Mouse (Mus musculus): ENCODE data around the gene AY761184. TPM values are rescaled to one million over a fixed set of nuclear protein-coding genes. Genes with fewer than 3 reads are reported as not detected.
"Not testable (repeated sequence)": the region's sequence is repeated elsewhere in the genome, so short reads cannot be mapped to it uniquely, and the experiment has no call there.

AY761184 gene
- polyA plus RNA-seq (2015; fragmentation: Nextera tagmentation; extraction: Ambion mirVana) = not detected in 2 replicates

- not testable (repeated sequence) for H3K36me3 ChIP-seq (ENCODE audit: control insufficient read depth, insufficient read depth, low read length); H3K4me3 ChIP-seq (ENCODE audit: low read length); H3K27ac ChIP-seq (ENCODE audit: low read depth, low read length); H3K4me2 ChIP-seq (ENCODE audit: low read length); H3K9me3 ChIP-seq (ENCODE audit: control insufficient read depth, low read length); ATAC-seq; H3K4me1 ChIP-seq (ENCODE audit: control insufficient read depth, insufficient read depth, low read depth, low read length); H3K27me3 ChIP-seq (replicated peaks; ENCODE audit: control insufficient read depth, insufficient read depth, low read length); H3K9ac ChIP-seq (ENCODE audit: low read depth, low read length)
- WGBS = 70% methylated on average over 1 of the region's 2 CpGs
These were observed at the start of gene AY761184 for GRCm38 (mm10) chr8:21703545-21703944. TSS of gene AY761184 (minus strand) at chr8:21703645.

GRCm38 (mm10) chr8:21665497-21665896 lies 37.9 kb downstream of the AY761184 start, which contains the start of gene Defa34:
TSS of gene Defa34 (plus strand) at chr8:21665797.
- not testable (repeated sequence) for H3K27ac ChIP-seq (ENCODE audit: low read depth, low read length); H3K27me3 ChIP-seq (replicated peaks; ENCODE audit: control insufficient read depth, insufficient read depth, low read length); H3K4me3 ChIP-seq (ENCODE audit: low read length); ATAC-seq; H3K9ac ChIP-seq (ENCODE audit: low read depth, low read length); H3K36me3 ChIP-seq (ENCODE audit: control insufficient read depth, insufficient read depth, low read length); H3K9me3 ChIP-seq (ENCODE audit: control insufficient read depth, low read length); H3K4me2 ChIP-seq (ENCODE audit: low read length); H3K4me1 ChIP-seq (ENCODE audit: control insufficient read depth, insufficient read depth, low read depth, low read length)
- no CpG with 5 or more reads among the region's 1 CpGs for WGBS

DNA sequence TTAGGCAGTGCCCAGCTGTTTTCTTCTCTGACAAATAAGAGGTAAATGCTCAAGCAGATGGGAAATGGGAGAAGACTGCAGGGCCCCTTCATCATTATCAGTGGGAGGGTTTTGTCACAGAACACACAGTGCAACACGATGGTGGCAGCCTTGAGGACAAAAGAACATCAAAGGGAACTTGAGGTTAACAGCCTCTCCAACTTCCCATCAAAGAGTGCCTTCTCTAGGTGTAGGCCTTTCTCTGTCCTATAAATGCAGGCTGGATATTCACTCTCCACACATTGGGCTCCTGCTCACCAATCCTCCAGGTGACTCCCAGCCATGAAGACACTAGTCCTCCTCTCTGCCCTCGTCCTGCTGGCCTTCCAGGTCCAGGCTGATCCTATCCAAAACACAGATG lies 48.0 kb downstream of the AY761184 start, which contains the start of gene Defa17:
Gene Defa17 (plus strand): TSS at position 301 of the 400 bp plus-strand sequence.
- H3K36me3 ChIP-seq (ENCODE audit: control insufficient read depth, insufficient read depth, low read length); H3K27me3 ChIP-seq (replicated peaks; ENCODE audit: control insufficient read depth, insufficient read depth, low read length); H3K27ac ChIP-seq (ENCODE audit: low read depth, low read length); H3K4me3 ChIP-seq (ENCODE audit: low read length); H3K9ac ChIP-seq (ENCODE audit: low read depth, low read length); H3K4me1 ChIP-seq (ENCODE audit: control insufficient read depth, insufficient read depth, low read depth, low read length); H3K4me2 ChIP-seq (ENCODE audit: low read length); ATAC-seq; H3K9me3 ChIP-seq (ENCODE audit: control insufficient read depth, low read length): not testable (repeated sequence)
- WGBS = no CpG with 5 or more reads among the region's 2 CpGs

Other genes starting within 250 kb of the AY761184 start
- not detected in 2 replicates for gene Gm7849, start 247.1 kb downstream of the AY761184 start, polyA plus RNA-seq (2015; fragmentation: Nextera tagmentation; extraction: Ambion mirVana)
- not detected in 2 replicates for gene Defa20, start 194.4 kb downstream of the AY761184 start, polyA plus RNA-seq (2015; fragmentation: Nextera tagmentation; extraction: Ambion mirVana)
- not detected in 2 replicates for gene Defa32, start 174.6 kb downstream of the AY761184 start, polyA plus RNA-seq (2015; fragmentation: Nextera tagmentation; extraction: Ambion mirVana)
- gene Defa37, start 138.3 kb downstream of the AY761184 start, polyA plus RNA-seq (2015; fragmentation: Nextera tagmentation; extraction: Ambion mirVana) = not detected in 2 replicates
- not detected in 2 replicates for gene Defa28, start 120.6 kb downstream of the AY761184 start, polyA plus RNA-seq (2015; fragmentation: Nextera tagmentation; extraction: Ambion mirVana)
- not detected in 2 replicates for gene Gm7861, start 109.1 kb downstream of the AY761184 start, polyA plus RNA-seq (2015; fragmentation: Nextera tagmentation; extraction: Ambion mirVana)
- not detected in 2 replicates for gene Defa26, start 85.5 kb downstream of the AY761184 start, polyA plus RNA-seq (2015; fragmentation: Nextera tagmentation; extraction: Ambion mirVana)
- not detected in 2 replicates for gene Defa17, start 47.9 kb downstream of the AY761184 start, polyA plus RNA-seq (2015; fragmentation: Nextera tagmentation; extraction: Ambion mirVana)
- gene Defa34, start 37.8 kb downstream of the AY761184 start, polyA plus RNA-seq (2015; fragmentation: Nextera tagmentation; extraction: Ambion mirVana) = not detected in 2 replicates
- gene Defa24, start 30.8 kb upstream of the AY761184 start, polyA plus RNA-seq (2015; fragmentation: Nextera tagmentation; extraction: Ambion mirVana) = not detected in 2 replicates
- not detected in 2 replicates for gene Defb50, start 119.9 kb upstream of the AY761184 start, polyA plus RNA-seq (2015; fragmentation: Nextera tagmentation; extraction: Ambion mirVana)
- gene Defb2, start 136.3 kb upstream of the AY761184 start, polyA plus RNA-seq (2015; fragmentation: Nextera tagmentation; extraction: Ambion mirVana) = not detected in 2 replicates
- gene Defb10, start 155.3 kb upstream of the AY761184 start, polyA plus RNA-seq (2015; fragmentation: Nextera tagmentation; extraction: Ambion mirVana) = 1.2 and 2.3 TPM in 2 replicates
- 2.2 and 3.3 TPM in 2 replicates for gene Defb9, start 181.8 kb upstream of the AY761184 start, polyA plus RNA-seq (2015; fragmentation: Nextera tagmentation; extraction: Ambion mirVana)
- gene Defb11, start 202.8 kb upstream of the AY761184 start, polyA plus RNA-seq (2015; fragmentation: Nextera tagmentation; extraction: Ambion mirVana) = 42.5 and 47.1 TPM in 2 replicates
- not detected in 2 replicates for gene Defb15, start 229.1 kb upstream of the AY761184 start, polyA plus RNA-seq (2015; fragmentation: Nextera tagmentation; extraction: Ambion mirVana)
- not detected in 2 replicates for gene Defb35, start 234.7 kb upstream of the AY761184 start, polyA plus RNA-seq (2015; fragmentation: Nextera tagmentation; extraction: Ambion mirVana)
- gene Defb13, start 243.1 kb upstream of the AY761184 start, polyA plus RNA-seq (2015; fragmentation: Nextera tagmentation; extraction: Ambion mirVana) = not detected in 2 replicates

All from hindbrain, embryonic 16.5 days (tissue).